Mouse (Mus musculus): ENCODE measurements around the gene Gm20425.

Gm20425 gene

GRCm38 (mm10) chr9:103149074-103149799 lies 80.9 kb downstream of the Gm20425 start:
- no peak for DNase-seq

DNA sequence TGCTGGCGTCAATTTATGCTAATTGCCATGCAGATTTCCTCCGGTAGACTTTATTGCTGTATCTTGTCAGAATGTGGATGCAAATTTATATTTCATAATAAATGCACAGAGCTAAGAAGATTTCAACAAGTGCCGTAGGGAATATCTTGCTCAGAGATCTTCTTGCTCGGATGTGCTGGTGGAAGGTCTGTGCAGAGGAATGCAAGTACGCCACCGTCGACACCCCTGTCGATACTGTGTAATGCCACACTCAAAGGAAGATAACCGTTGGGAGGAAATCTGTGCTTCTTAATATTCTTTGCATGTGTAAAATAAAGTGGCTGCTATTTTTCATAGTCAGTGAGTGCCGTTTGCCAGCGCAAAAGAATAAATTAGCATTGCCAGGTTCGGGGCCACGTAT lies 83.0 kb downstream of the Gm20425 start:
- DNase-seq: no peak

DNA sequence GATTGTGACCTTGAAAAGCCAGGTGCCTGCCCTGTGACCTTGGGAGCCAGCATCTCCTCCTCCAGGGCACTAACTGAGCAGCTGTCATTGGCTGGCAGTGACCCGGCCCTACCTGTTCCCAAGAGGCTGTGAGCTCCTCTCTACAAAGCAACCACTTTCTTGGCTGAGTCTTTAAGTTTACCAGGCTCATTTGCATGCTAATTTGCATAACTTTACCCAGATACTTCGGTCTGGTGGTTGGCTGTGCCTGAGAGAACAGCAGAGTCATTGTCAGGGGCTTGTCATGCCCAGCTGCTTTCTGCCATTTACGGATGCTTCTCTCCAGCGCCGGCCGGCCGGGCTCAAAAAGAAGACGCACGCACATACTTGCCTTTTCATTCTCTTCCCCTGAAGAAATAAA lies 83.4 kb downstream of the Gm20425 start:
- no peak for DNase-seq

DNA sequence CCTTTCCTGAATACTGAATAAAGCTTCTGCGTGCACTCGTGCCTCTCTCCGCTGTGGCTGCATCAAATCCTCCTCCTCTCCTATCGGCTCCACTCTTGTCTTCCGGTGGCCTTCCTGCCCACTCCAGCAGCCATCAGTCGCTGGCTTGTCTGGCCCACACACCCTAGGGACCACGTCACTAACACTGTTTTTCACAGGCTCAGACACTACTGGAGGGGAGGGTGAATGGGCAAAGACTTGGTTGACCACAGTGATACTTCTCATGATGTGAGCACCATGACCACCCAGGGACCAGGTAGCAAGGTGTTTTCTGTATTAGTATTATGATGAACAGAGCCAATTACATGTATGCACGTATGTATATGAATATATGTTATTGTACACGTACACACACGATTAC lies 83.8 kb downstream of the Gm20425 start:
- DNase-seq: no peak

GRCm38 (mm10) chr9:103145351-103145750 lies 84.8 kb downstream of the Gm20425 start:
- DNase-seq: no peak

- DNase-seq: no peak
Observed at GRCm38 (mm10) chr9:103143881-103144280, 86.2 kb downstream of the Gm20425 start.

- DNase-seq: no peak
Observed at GRCm38 (mm10) chr9:103141266-103141665, 88.8 kb downstream of the Gm20425 start.

DNA sequence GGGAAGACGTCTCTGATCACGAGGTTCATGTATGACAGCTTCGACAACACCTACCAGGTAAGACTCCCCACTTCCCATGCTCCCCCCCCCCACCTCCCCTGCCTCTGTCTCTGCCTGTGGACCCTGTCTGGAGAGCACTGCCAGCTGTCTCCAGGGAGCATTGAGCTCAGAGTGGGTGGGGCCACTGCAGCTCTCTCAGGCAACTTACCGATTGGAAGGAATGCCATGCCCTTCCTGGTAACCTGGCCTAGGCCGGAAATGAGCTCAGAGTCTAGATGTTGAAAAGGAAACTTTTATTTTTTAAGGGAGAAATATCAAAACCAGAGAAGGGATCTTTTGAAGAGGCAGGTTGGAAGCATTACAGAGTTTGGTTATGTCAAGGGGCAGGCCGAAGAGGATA lies 89.7 kb downstream of the Gm20425 start:
- DNase-seq: no peak

Measured in thymus, postnatal 4 days (tissue).